Mouse (Mus musculus): ENCODE measurements around the gene Mlycd. TPM values are rescaled to one million over a fixed set of nuclear protein-coding genes. Genes with fewer than 3 reads are reported as not detected.
A peak's percentile ranks its signal among the peaks of the same experiment; 100 is the strongest.

Mlycd gene
- polyA plus RNA-seq, 1 experiment from 2014 or later: 16.7 TPM

DNA sequence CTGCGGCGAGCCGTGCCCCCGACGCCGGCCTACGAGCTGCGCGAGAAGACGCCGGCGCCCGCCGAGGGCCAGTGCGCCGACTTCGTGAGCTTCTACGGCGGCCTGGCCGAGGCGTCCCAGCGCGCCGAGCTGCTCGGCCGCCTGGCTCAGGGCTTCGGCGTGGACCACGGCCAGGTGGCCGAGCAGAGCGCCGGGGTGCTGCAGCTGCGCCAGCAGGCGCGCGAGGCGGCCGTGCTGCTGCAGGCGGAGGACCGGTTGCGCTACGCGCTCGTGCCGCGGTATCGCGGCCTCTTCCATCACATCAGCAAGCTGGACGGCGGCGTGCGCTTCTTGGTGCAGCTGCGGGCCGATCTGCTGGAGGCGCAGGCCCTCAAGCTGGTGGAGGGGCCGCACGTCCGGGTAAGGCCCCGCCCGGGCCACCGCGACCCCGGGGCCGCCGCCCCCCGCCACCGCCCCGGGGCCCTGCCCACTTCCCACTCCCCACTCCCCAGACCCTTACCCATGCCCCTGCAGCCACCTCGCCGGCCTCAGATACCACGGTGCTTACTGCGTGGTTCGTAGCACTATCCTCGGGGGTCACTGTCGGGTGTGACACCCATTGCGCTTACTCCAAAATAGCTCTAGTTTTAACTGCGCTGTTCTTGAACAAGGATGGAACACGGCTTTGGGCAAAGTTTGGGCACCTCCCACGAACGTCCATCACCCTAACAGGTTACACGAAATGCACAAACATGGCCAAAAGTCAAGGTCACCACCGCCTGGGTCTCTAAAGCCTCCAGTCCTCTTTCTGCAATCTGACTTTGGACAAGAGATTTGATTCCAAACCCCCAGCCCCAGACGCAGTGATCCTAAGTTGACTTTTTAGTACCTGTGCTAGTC is 633 bp downstream of the Mlycd start:
- Histone ChIP-seq H3K27me3 (ENCODE audit: control insufficient read depth, insufficient read depth, low read length) (no peaks in the 10 kb centered on the region), H3K4me2 (replicated peaks; ENCODE audit: low read depth, low read length) (peak overlapping the region; percentile 99), H3K36me3 (ENCODE audit: control insufficient read depth, insufficient read depth, low read length) (no peaks in the 10 kb centered on the region), H3K9ac (replicated peaks; ENCODE audit: low read depth, low read length) (peak overlapping the region; percentile 78), H3K4me1 (ENCODE audit: control insufficient read depth, insufficient read depth, low read length) (peaks cover 6% of the 10 kb centered on the region; the same call in 1 of the 2 replicates), H3K9me3 (ENCODE audit: control insufficient read depth, low read depth, low read length) (no peaks in the 10 kb centered on the region), H3K27ac (ENCODE audit: low read length) (peak overlapping the region; percentile 69; the same call in 1 of the 2 replicates), H3K4me3 (ENCODE audit: low read depth, low read length) (peak overlapping the region; percentile 82)
- 4% methylated on average over 83 of the region's 83 CpGs for WGBS
- ATAC-seq (ENCODE audit: insufficient number of reproducible peaks, insufficient read depth, low FRiP score, low read depth): peak; percentile 23; the same call in 1 of the 2 replicates

- peaks cover 6% of the 10 kb centered on the region; the same call in 1 of the 2 replicates for H3K4me1 ChIP-seq (ENCODE audit: control insufficient read depth, insufficient read depth, low read length)
- H3K9ac ChIP-seq (replicated peaks; ENCODE audit: low read depth, low read length): no peak overlapping the region
- no peak overlapping the region for H3K27ac ChIP-seq (ENCODE audit: low read length)
- no peaks in the 10 kb centered on the region for H3K9me3 ChIP-seq (ENCODE audit: control insufficient read depth, low read depth, low read length)
- peaks cover 5% of the 10 kb centered on the region; the same call in 1 of the 2 replicates for H3K36me3 ChIP-seq (ENCODE audit: control insufficient read depth, insufficient read depth, low read length)
- WGBS: 86% methylated on average over 9 of the region's 9 CpGs
- no peaks in the 10 kb centered on the region for H3K27me3 ChIP-seq (ENCODE audit: control insufficient read depth, insufficient read depth, low read length)
- no peak for ATAC-seq (ENCODE audit: insufficient number of reproducible peaks, insufficient read depth, low FRiP score, low read depth)
- H3K4me3 ChIP-seq (ENCODE audit: low read depth, low read length): no peak overlapping the region
- H3K4me2 ChIP-seq (replicated peaks; ENCODE audit: low read depth, low read length): no peak overlapping the region
Measured at GRCm38 (mm10) chr8:119398558-119398957, 3.9 kb downstream of the Mlycd start.

DNA sequence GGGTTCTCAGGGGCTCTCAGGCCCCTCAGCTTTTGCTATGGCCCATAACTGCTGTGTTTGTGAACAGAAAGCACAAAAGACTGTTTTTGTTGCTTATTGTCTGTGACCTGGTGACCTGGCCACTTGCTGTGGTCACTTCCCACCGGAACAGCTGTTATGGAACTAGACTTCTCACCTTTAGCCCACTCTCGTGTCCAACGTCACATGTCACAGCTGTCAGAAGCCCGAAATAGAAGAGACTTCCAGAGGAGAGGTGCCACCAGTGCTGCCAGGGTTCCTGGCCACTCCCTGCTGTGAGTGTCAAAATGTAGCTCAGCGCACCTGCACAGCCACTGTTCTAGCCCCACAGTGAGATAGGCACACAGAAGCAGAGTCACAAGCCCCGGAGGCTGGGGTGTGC is 4.6 kb downstream of the Mlycd start:
- Histone ChIP-seq H3K4me3 (ENCODE audit: low read depth, low read length) (no peak overlapping the region), H3K27ac (ENCODE audit: low read length) (no peak overlapping the region), H3K9me3 (ENCODE audit: control insufficient read depth, low read depth, low read length) (no peaks in the 10 kb centered on the region), H3K27me3 (ENCODE audit: control insufficient read depth, insufficient read depth, low read length) (no peaks in the 10 kb centered on the region), H3K4me1 (ENCODE audit: control insufficient read depth, insufficient read depth, low read length) (peaks cover 6% of the 10 kb centered on the region; the same call in 1 of the 2 replicates), H3K4me2 (replicated peaks; ENCODE audit: low read depth, low read length) (no peak overlapping the region), H3K36me3 (ENCODE audit: control insufficient read depth, insufficient read depth, low read length) (peaks cover 5% of the 10 kb centered on the region; the same call in 1 of the 2 replicates), H3K9ac (replicated peaks; ENCODE audit: low read depth, low read length) (no peak overlapping the region)
- WGBS: 74% methylated on average over 6 of the region's 6 CpGs
- no peak for ATAC-seq (ENCODE audit: insufficient number of reproducible peaks, insufficient read depth, low FRiP score, low read depth)

DNA sequence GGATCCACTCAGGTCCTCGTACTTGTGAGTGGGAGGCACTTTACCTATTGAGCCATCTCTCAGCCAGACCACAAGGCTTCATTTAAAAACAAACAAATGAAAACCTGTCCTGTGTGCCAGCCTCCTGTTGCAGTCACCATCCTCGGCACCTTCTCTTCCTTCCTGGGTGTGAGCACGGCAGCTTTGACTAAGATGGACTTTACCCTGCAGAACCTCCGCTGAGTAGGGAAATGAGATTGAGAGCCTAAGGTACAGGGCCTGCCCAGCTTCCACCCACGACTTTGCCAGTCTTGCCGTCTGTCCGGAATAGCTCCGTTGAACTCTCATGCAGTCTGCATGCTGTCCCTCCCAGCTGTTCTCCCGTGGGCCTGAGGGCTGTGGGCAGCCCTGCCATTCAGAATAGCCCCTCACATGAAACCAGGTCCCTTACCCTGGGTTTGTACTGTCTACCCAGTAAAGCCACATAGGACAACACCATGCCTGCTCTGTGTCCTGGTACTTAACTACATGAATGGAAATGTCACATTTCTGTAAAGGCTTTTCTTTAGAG is 5.5 kb downstream of the Mlycd start:
- no peak overlapping the region for H3K27ac ChIP-seq (ENCODE audit: low read length)
- no peak overlapping the region for H3K4me2 ChIP-seq (replicated peaks; ENCODE audit: low read depth, low read length)
- WGBS: 72% methylated on average over 9 of the region's 9 CpGs
- H3K9me3 ChIP-seq (ENCODE audit: control insufficient read depth, low read depth, low read length): no peaks in the 10 kb centered on the region
- H3K36me3 ChIP-seq (ENCODE audit: control insufficient read depth, insufficient read depth, low read length): peaks cover 5% of the 10 kb centered on the region; the same call in 1 of the 2 replicates
- peaks cover 6% of the 10 kb centered on the region; the same call in 1 of the 2 replicates for H3K4me1 ChIP-seq (ENCODE audit: control insufficient read depth, insufficient read depth, low read length)
- no peaks in the 10 kb centered on the region for H3K27me3 ChIP-seq (ENCODE audit: control insufficient read depth, insufficient read depth, low read length)
- H3K9ac ChIP-seq (replicated peaks; ENCODE audit: low read depth, low read length): no peak overlapping the region
- ATAC-seq (ENCODE audit: insufficient number of reproducible peaks, insufficient read depth, low FRiP score, low read depth): no peak
- H3K4me3 ChIP-seq (ENCODE audit: low read depth, low read length): no peak overlapping the region

GRCm38 (mm10) chr8:119400904-119401303 is 6.2 kb downstream of the Mlycd start:
- H3K9me3 ChIP-seq (ENCODE audit: control insufficient read depth, low read depth, low read length): no peaks in the 10 kb centered on the region
- no peaks in the 10 kb centered on the region for H3K27me3 ChIP-seq (ENCODE audit: control insufficient read depth, insufficient read depth, low read length)
- peaks cover 5% of the 10 kb centered on the region; the same call in 1 of the 2 replicates for H3K36me3 ChIP-seq (ENCODE audit: control insufficient read depth, insufficient read depth, low read length)
- peaks cover under 1% of the 10 kb centered on the region; the same call in 1 of the 2 replicates for H3K4me1 ChIP-seq (ENCODE audit: control insufficient read depth, insufficient read depth, low read length)
- no peak overlapping the region for H3K27ac ChIP-seq (ENCODE audit: low read length)
- H3K9ac ChIP-seq (replicated peaks; ENCODE audit: low read depth, low read length): no peak overlapping the region
- H3K4me3 ChIP-seq (ENCODE audit: low read depth, low read length): no peak overlapping the region
- H3K4me2 ChIP-seq (replicated peaks; ENCODE audit: low read depth, low read length): no peak overlapping the region
- 66% methylated on average over 3 of the region's 3 CpGs for WGBS
- no peak for ATAC-seq (ENCODE audit: insufficient number of reproducible peaks, insufficient read depth, low FRiP score, low read depth)

- ATAC-seq (ENCODE audit: insufficient number of reproducible peaks, insufficient read depth, low FRiP score, low read depth): no peak
- H3K27ac ChIP-seq (ENCODE audit: low read length): no peak overlapping the region
- H3K27me3 ChIP-seq (ENCODE audit: control insufficient read depth, insufficient read depth, low read length): no peaks in the 10 kb centered on the region
- H3K36me3 ChIP-seq (ENCODE audit: control insufficient read depth, insufficient read depth, low read length): peaks cover 5% of the 10 kb centered on the region; the same call in 1 of the 2 replicates
- no peak overlapping the region for H3K4me2 ChIP-seq (replicated peaks; ENCODE audit: low read depth, low read length)
- no peaks in the 10 kb centered on the region for H3K9me3 ChIP-seq (ENCODE audit: control insufficient read depth, low read depth, low read length)
- H3K4me3 ChIP-seq (ENCODE audit: low read depth, low read length): no peak overlapping the region
- no peaks in the 10 kb centered on the region for H3K4me1 ChIP-seq (ENCODE audit: control insufficient read depth, insufficient read depth, low read length)
- no peak overlapping the region for H3K9ac ChIP-seq (replicated peaks; ENCODE audit: low read depth, low read length)
- WGBS: 83% methylated on average over 10 of the region's 10 CpGs
Measured at GRCm38 (mm10) chr8:119403912-119404311, 9.2 kb downstream of the Mlycd start.

DNA sequence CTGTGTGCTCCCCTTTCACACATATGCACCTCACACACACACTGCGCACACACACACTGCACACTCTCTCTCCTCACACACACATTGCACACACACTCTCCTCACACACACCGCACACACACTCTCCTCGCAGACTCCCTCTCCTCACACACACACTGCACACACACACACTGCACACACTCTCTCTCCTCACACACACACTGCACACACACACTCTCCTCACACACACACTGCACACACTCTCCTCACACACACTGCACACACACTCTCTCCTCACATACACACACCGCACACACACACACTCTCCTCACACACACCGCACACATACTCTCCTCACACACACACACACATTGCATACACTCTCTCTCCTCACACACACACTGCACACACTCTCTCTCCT is 10.0 kb downstream of the Mlycd start:
- WGBS: 96% methylated on average over 5 of the region's 5 CpGs
- no peak overlapping the region for H3K4me3 ChIP-seq (ENCODE audit: low read depth, low read length)
- H3K9ac ChIP-seq (replicated peaks; ENCODE audit: low read depth, low read length): no peak overlapping the region
- ATAC-seq (ENCODE audit: insufficient number of reproducible peaks, insufficient read depth, low FRiP score, low read depth): no peak
- H3K4me2 ChIP-seq (replicated peaks; ENCODE audit: low read depth, low read length): no peak overlapping the region
- H3K9me3 ChIP-seq (ENCODE audit: control insufficient read depth, low read depth, low read length): no peaks in the 10 kb centered on the region
- peaks cover 5% of the 10 kb centered on the region for H3K36me3 ChIP-seq (ENCODE audit: control insufficient read depth, insufficient read depth, low read length)
- no peak overlapping the region for H3K27ac ChIP-seq (ENCODE audit: low read length)
- H3K27me3 ChIP-seq (ENCODE audit: control insufficient read depth, insufficient read depth, low read length): no peaks in the 10 kb centered on the region
- H3K4me1 ChIP-seq (ENCODE audit: control insufficient read depth, insufficient read depth, low read length): no peaks in the 10 kb centered on the region

- Histone ChIP-seq H3K36me3 (ENCODE audit: control insufficient read depth, insufficient read depth, low read length) (peaks cover 13% of the 10 kb centered on the region; the same call in 1 of the 2 replicates), H3K4me1 (ENCODE audit: control insufficient read depth, insufficient read depth, low read length) (no peaks in the 10 kb centered on the region), H3K27me3 (ENCODE audit: control insufficient read depth, insufficient read depth, low read length) (no peaks in the 10 kb centered on the region), H3K9ac (replicated peaks; ENCODE audit: low read depth, low read length) (no peak overlapping the region), H3K27ac (ENCODE audit: low read length) (no peak overlapping the region), H3K4me2 (replicated peaks; ENCODE audit: low read depth, low read length) (no peak overlapping the region), H3K4me3 (ENCODE audit: low read depth, low read length) (no peak overlapping the region), H3K9me3 (ENCODE audit: control insufficient read depth, low read depth, low read length) (no peaks in the 10 kb centered on the region)
- no peak for ATAC-seq (ENCODE audit: insufficient number of reproducible peaks, insufficient read depth, low FRiP score, low read depth)
- 82% methylated on average over 8 of the region's 8 CpGs for WGBS
Measured at GRCm38 (mm10) chr8:119408311-119408710, 13.6 kb downstream of the Mlycd start.
